Mouse (Mus musculus) lung, adult 2 months (tissue): ENCODE data around the gene Ctsl.

Experiments used
- CTCF ChIP-seq: fragments of 200-500 bp; IDR thresholded peaks from 2 replicates; pipeline ENCODE4 v1.5.1; 2011; ENCODE audit warnings: mild to moderate bottlenecking, low read length, control low read depth; ENCODE audit not compliant: insufficient read depth
- POLR2A ChIP-seq: fragments of 200-500 bp; IDR thresholded peaks from 2 replicates; pipeline ENCODE4 v1.6.1; 2011; ENCODE audit warnings: low read depth, mild to moderate bottlenecking, control low read depth, low read length, borderline replicate concordance; ENCODE audit errors: extremely low read depth

DNA sequence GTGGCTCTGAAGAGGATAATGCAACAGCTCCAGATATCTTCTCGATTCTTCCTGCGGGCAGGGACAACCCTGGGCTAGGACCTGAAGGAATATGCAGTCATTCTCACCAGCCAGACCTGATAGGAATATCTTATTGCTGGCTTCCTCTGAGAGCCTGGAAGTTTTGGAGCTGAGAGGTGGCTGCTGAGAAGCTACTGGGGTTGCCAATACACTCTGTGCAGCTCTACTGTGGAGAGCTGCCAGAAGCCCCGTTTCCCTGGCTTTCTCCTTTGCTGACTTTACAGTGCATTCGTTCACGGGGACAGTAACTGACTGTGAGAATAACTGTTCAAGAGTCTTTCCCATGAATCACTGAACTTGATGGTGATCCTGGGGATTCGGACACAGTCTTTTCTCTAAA is 34.9 kb upstream of the Ctsl start:
- no peak for TF ChIP-seq CTCF
- TF ChIP-seq POLR2A = no peak
